Mouse (Mus musculus) limb, embryonic 10.5 days (tissue): Measurements from ENCODE around the gene Gucd1. TPM values are rescaled to one million over a fixed set of nuclear protein-coding genes. Genes with fewer than 3 reads are reported as not detected.
"Not testable (repeated sequence)": the region's sequence is repeated elsewhere in the genome, so short reads cannot be mapped to it uniquely, and the experiment has no call there.

Source experiments
- DNase-seq: peaks from one replicate; pipeline ENCODE4 v3.0.0-alpha.2; 2017; ENCODE audit warnings: low spot score
- H3K27ac ChIP-seq: fragments of 300-500 bp; sonication (generic); 2 replicates; pipeline ENCODE4 v1.5.1; 2016; ENCODE audit warnings: mild to moderate bottlenecking
- H3K27me3 ChIP-seq: fragments of 300-500 bp; sonication (generic); 2 replicates; pipeline ENCODE4 v1.6.1; 2016; ENCODE audit warnings: low read depth, mild to moderate bottlenecking; ENCODE audit not compliant: poor library complexity, severe bottlenecking
- H3K36me3 ChIP-seq: fragments of 300-500 bp; sonication (generic); 2 replicates; pipeline ENCODE4 v1.6.1; 2016; ENCODE audit warnings: mild to moderate bottlenecking, moderate library complexity
- H3K4me1 ChIP-seq: fragments of 300-500 bp; sonication (generic); 2 replicates; pipeline ENCODE4 v1.6.1; 2016
- H3K4me3 ChIP-seq: fragments of 300-500 bp; sonication (generic); 2 replicates; pipeline ENCODE4 v1.5.1; 2016; ENCODE audit warnings: mild to moderate bottlenecking, moderate library complexity
- H3K9me3 ChIP-seq: fragments of 300-500 bp; sonication (generic); replicated peaks from 2 replicates; pipeline ENCODE4 v1.6.1; 2016; ENCODE audit warnings: mild to moderate bottlenecking
- WGBS: fragments of 180-500 bp; shearing (Covaris S2); methylation state at CpG from one replicate; pipeline ENCODE4 v1.1.7; 2016; 5-methylcytosine and 5-hydroxymethylcytosine counted together
- polyA plus RNA-seq: library from polyadenylated mRNA; unstranded; fragments of >200 nt; fragmentation: Nextera tagmentation; extraction: Ambion mirVana; gene quantifications from 2 replicates; pipeline ENCODE4 v1.2.1, GENCODE M21; 2016

The Gucd1 gene
- polyA plus RNA-seq, 1 experiment from 2014 or later, result 32.3 TPM

DNA sequence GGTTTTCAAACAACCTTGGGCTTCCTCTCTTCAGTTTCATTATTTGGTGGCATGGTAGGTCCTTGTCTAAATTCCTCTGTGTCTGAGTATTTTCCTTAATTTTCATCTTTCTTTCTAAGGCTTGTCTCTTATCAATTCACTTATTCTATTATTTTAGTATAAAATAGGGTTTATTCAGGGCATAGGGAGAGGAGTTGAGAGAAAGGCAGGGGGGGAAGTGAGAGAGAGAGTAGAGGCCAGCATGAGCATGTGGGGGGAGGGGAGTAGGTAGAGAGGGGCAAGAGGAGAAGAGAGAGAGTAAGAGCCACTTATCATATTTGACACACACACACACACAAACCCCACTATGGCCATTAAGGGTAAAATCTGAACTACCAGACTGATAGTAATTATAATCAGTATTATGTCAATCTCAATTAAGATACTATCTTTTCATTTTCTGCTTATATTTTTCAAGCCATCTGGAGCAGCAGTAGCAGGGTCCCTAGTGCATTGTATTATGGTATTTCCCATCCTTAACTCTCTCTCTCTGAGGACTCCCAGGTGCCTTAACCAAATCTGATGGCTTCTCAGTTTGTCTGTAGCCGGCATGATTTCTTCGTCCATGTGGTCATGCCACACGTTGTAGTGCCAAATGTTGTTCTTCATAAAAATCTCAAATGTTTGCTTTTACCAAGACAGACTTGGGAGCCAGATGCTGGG is 26.4 kb downstream of the Gucd1 start:
- H3K4me1 ChIP-seq, result no peaks in the 10 kb centered on the region
- WGBS, result 92% methylated on average over 3 of the region's 3 CpGs
- no peak overlapping the region for H3K27ac ChIP-seq
- no peaks in the 10 kb centered on the region for H3K36me3 ChIP-seq
- H3K27me3 ChIP-seq, result no peaks in the 10 kb centered on the region
- DNase-seq, result no peak
- no peaks in the 10 kb centered on the region for H3K9me3 ChIP-seq
- no peak overlapping the region for H3K4me3 ChIP-seq

DNA sequence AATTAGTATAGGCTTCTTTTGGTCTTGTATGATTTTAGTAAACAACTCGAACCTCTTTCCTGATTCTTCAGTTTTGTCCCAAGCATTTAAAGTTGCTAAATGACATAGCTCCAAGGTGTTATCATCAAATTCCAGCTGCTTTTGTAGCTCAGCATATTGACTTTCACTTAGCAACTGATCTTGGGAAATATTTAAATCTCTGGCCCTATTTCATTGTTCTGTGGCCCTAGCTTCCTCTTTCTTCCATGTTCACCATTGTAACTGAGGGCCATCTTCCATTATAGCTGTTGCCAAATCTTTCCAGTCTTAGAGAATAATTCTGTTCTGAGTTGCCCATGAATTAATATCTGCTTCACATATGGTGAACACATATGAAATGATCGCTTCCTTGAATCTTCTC is 27.0 kb downstream of the Gucd1 start:
- Histone ChIP-seq H3K9me3 (no peaks in the 10 kb centered on the region), H3K4me3 (no peak overlapping the region), H3K27ac (no peak overlapping the region), H3K4me1 (no peaks in the 10 kb centered on the region), H3K27me3 (no peaks in the 10 kb centered on the region), H3K36me3 (no peaks in the 10 kb centered on the region)
- no peak for DNase-seq
- 86% methylated on average over 2 of the region's 2 CpGs for WGBS

DNA sequence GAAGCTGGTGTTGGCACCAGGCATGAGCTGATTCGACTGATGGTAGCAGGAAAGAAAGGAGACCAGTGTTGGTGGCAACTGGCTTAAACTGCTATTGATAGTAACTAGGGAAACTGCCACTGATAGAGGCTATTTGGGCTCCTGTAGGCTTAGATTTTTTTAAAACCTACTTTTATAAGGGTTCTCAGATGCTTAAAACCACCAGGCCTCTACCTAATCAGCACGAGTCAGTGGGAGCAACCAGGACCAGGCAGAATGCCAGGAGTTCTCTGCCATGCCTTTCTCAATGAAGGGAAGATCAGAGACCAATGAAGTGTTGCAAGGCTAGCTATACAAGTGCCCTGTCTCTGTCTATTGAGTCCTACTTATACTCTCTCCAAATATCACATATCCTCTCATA is 28.2 kb downstream of the Gucd1 start:
- no peak for DNase-seq
- Histone ChIP-seq H3K36me3 (no peaks in the 10 kb centered on the region), H3K27ac (no peak overlapping the region), H3K27me3 (no peaks in the 10 kb centered on the region), H3K4me1 (no peaks in the 10 kb centered on the region), H3K4me3 (no peak overlapping the region), H3K9me3 (no peaks in the 10 kb centered on the region)
- WGBS, result 76% methylated on average over 2 of the region's 2 CpGs

DNA sequence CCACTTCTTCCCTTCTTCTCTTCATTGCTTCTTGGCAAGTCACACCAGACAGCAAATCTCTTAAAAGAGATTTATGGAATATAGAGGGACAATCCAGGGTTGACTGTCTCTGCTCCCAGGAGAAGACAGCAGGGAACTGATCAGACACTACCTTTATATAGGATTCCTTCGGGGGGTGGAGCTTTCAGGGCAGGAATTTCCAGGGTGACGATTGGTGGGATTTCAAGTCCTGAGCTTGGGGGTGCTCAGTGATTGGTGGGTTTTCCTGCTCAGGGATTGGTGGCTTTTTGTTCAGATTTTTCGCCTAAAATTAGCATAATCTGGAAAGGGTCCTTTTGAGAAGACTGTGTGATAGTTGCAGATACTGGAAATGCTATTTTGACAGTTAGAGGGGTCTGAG is 30.6 kb downstream of the Gucd1 start:
- WGBS, result 65% methylated on average over 3 of the region's 3 CpGs
- Histone ChIP-seq H3K27ac (no peak overlapping the region), H3K9me3 (no peaks in the 10 kb centered on the region), H3K4me1 (no peaks in the 10 kb centered on the region), H3K4me3 (no peak overlapping the region), H3K36me3 (no peaks in the 10 kb centered on the region), H3K27me3 (no peaks in the 10 kb centered on the region)
- no peak for DNase-seq

DNA sequence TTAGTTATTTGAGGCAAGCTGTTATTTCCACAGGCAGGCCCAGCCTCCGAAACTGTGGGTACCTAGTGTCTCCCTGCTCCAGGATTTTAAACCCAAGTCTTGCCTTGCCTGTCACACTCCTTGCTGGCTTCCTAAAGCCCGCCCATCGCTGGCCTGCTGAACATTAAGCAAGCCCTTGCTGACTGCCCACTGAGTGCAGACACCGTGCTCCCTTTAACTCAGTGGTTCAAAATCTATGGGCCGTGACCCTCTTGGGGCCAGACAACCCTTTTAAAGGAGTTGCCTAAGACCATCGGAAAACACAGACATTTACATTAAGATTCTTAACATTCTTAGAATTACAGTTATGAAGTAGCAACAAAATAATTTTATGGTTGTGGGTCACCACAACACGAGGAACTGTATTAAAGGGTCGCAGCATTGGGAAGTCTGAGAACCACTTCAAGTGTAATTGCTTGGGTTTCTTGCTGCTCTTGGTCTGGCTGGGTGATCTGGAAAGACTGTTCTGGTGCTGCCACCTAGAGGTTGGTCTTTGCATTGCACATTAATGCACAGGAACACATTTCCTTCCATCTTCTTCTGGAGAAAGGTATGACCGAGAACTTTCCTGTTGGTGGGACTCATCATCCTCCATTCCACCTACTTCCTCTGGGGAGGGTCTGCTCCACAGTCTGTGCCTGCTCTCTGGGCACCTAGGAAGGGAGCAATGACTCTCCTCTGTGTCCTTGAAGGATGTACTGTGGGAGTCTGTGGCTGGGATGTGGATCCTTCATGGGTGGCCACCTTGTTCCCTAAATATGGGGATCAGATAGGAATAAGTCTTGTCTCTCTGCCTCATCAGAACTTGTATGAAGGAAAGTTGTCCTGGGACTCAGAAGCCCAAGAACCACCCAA is 31.4 kb downstream of the Gucd1 start:
- H3K27me3 ChIP-seq, result no peaks in the 10 kb centered on the region
- H3K9me3 ChIP-seq, result no peaks in the 10 kb centered on the region
- 64% methylated on average over 9 of the region's 9 CpGs for WGBS
- no peak overlapping the region for H3K4me3 ChIP-seq
- H3K27ac ChIP-seq, result no peak overlapping the region
- no peaks in the 10 kb centered on the region for H3K36me3 ChIP-seq
- H3K4me1 ChIP-seq, result no peaks in the 10 kb centered on the region
- DNase-seq, result peak; percentile 79

DNA sequence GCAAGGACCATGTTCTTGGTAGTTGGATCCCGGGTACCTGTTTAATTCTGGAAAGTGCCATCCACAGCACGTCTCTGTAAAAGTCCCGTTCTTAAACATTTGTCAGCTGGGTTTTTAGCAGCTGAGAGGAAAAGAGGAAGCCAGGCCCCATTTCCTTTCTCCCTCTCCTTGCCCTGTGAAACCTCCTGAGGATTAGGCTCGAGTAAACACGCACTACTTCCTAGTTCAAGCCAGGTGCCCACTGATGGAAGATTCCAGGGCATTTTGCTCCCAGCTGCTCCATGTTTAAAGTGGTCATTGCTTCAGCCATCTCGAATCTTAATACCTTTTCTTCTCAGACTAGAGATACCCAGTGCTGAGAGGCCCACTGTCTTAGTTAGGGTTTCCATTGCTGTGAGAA is 33.0 kb downstream of the Gucd1 start:
- H3K27ac ChIP-seq, result no peak overlapping the region
- H3K9me3 ChIP-seq, result no peaks in the 10 kb centered on the region
- no peaks in the 10 kb centered on the region for H3K4me1 ChIP-seq
- WGBS, result 84% methylated on average over 6 of the region's 6 CpGs
- H3K4me3 ChIP-seq, result no peak overlapping the region
- H3K27me3 ChIP-seq, result no peaks in the 10 kb centered on the region
- no peaks in the 10 kb centered on the region for H3K36me3 ChIP-seq
- DNase-seq, result no peak

DNA sequence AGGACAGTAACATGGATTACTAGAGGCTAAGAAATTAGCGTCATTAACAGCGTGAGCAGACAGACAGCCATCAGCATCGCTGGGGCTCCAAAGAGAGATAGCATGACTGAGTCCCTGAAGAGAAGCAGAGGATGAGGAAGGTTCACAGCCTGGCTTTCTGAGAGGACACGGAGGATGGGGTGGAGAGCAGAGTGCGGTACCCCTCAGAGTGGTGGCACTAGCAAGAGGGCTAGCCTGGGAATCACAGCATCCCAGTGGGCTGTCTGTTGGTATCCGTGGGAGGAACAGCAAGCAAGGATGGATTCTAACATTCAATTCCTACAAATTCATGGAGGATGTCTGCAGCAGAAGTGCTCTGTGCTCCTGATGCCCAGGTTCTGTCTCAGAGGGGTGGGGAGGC is 33.7 kb downstream of the Gucd1 start:
- Histone ChIP-seq H3K4me1 (no peaks in the 10 kb centered on the region), H3K9me3 (no peaks in the 10 kb centered on the region), H3K4me3 (no peak overlapping the region), H3K36me3 (no peaks in the 10 kb centered on the region), H3K27ac (no peak overlapping the region), H3K27me3 (no peaks in the 10 kb centered on the region)
- 91% methylated on average over 6 of the region's 6 CpGs for WGBS
- no peak for DNase-seq

DNA sequence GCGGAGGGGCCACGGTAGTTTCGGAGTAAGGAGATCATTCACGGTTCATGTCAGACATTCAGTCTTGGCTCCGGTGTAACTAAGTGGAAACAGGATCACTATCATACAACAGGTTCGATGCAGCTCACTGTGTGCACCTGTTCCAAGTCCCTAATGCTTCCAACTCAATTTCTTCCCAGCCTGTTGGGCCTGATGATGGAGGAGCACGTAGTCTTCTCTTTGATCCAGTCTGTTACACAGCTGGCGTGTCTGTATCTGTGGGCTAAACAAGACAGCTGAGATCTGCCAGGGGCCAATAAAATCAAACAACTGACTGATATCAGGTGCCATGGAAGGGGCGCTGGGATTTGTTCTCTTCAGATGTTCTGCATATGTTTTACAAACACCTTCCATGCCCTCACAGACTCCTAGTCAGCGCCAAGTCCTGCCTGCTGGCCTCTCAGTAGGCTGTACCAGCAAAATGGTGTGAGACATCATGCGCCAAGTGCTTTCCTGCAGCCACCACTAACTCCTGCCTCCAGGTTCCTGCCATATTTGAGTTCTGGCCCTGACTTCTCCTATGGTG is 34.8 kb downstream of the Gucd1 start:
- WGBS, result 88% methylated on average over 11 of the region's 11 CpGs
- H3K4me3 ChIP-seq, result no peak overlapping the region
- H3K27ac ChIP-seq, result no peak overlapping the region
- DNase-seq, result no peak
- H3K4me1 ChIP-seq, result no peaks in the 10 kb centered on the region
- H3K36me3 ChIP-seq, result no peaks in the 10 kb centered on the region
- H3K9me3 ChIP-seq, result no peaks in the 10 kb centered on the region
- H3K27me3 ChIP-seq, result no peaks in the 10 kb centered on the region

DNA sequence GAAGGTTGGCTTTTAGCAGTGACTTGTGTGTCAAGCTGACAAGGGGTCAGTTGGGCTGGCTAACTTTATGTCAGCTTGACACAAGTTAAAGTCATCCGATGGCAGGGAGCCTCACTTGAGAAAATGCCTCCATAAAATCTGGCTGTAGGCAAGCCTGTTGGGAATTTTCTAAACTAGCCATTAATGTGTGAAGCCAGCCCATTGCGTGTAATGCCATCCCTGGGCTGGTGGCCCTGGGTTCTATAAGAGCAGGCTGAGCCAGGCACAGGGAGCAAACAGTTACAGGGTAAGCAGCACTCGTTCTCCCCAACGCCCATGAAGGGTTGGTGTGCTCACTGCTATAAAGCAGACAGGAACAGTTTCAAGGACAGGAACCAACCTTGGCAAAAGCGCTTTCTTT is 35.5 kb downstream of the Gucd1 start:
- DNase-seq, result no peak
- H3K27ac ChIP-seq, result no peak overlapping the region
- H3K4me3 ChIP-seq, result no peak overlapping the region
- no peaks in the 10 kb centered on the region for H3K4me1 ChIP-seq
- no peaks in the 10 kb centered on the region for H3K9me3 ChIP-seq
- H3K36me3 ChIP-seq, result no peaks in the 10 kb centered on the region
- no peaks in the 10 kb centered on the region for H3K27me3 ChIP-seq
- WGBS, result 82% methylated on average over 5 of the region's 5 CpGs

DNA sequence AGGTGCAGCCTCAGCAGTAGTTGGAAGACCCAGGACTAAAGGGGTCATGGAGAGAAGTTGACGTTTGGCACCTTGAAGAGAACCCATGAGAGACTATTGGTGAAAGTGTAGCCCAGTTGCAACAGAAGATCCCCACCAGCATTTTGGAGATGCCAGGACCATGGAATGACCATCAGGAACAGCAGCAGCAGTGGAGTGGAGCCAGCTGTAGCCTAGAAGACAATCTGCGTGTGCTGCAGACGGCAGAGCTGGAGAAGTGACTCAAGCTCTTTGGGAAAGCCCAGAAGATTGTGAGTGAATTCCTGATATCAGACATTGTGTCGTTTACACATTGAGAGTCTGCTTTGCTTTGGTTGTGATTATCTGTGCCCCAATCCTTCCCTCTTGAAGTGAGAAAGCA is 36.1 kb downstream of the Gucd1 start:
- Histone ChIP-seq H3K27ac (no peak overlapping the region), H3K4me1 (0 out of 2 replicates have a peak, but pooled peaks cover 6% of the 10 kb centered on the region), H3K36me3 (no peaks in the 10 kb centered on the region), H3K9me3 (no peaks in the 10 kb centered on the region), H3K4me3 (no peak overlapping the region), H3K27me3 (no peaks in the 10 kb centered on the region)
- 83% methylated on average over 4 of the region's 4 CpGs for WGBS
- no peak for DNase-seq

DNA sequence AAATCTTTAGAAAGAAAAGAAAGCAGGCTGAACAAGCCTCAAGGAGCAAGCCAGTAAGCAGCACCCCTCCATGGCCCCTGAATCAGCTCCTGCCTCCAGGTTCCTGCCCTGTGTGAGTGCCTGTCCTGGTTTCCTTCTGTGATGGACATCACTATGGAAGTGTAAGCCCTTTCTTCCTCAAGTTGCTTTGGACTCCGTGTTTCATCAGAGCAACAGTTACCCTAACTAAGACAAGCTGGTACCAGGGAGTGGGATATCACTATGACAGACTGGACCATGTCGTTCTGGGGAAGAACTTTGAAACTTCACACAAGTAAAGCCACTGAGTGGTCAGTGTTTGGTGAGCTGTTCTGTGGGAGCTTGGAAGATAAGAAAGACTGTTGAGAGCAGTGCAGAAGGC is 37.8 kb downstream of the Gucd1 start:
- no peak overlapping the region for H3K4me3 ChIP-seq
- H3K9me3 ChIP-seq, result no peaks in the 10 kb centered on the region
- H3K4me1 ChIP-seq, result 0 out of 2 replicates have a peak, but pooled peaks cover 6% of the 10 kb centered on the region
- H3K36me3 ChIP-seq, result no peaks in the 10 kb centered on the region
- no peak overlapping the region for H3K27ac ChIP-seq
- no peak for DNase-seq
- no peaks in the 10 kb centered on the region for H3K27me3 ChIP-seq
- WGBS, result 83% methylated on average over 2 of the region's 2 CpGs

DNA sequence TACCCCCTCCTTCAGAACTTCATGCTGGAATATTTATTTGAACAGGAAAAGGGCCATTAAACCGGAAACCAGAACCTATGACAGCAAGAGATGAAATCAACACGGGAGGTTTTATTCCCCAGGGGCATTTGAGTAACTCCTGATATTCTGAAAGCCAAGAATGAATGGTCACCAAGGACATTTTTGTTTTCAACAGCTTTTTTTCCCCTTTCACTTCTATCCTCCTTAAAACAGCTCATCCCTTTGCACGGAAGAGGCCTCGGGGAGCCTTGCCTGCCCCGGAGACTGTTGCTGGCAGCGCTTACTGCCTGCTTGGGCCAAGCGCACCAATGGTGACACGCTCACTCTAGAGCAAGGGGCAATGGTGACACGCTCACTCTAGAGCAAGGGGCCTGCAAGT is 40.7 kb downstream of the Gucd1 start:
- Histone ChIP-seq H3K9me3 (no peaks in the 10 kb centered on the region), H3K27ac (no peak overlapping the region), H3K36me3 (no peaks in the 10 kb centered on the region), H3K4me1 (0 out of 2 replicates have a peak, but pooled peaks cover 6% of the 10 kb centered on the region), H3K27me3 (no peaks in the 10 kb centered on the region), H3K4me3 (no peak overlapping the region)
- WGBS, result 84% methylated on average over 9 of the region's 9 CpGs
- no peak for DNase-seq

DNA sequence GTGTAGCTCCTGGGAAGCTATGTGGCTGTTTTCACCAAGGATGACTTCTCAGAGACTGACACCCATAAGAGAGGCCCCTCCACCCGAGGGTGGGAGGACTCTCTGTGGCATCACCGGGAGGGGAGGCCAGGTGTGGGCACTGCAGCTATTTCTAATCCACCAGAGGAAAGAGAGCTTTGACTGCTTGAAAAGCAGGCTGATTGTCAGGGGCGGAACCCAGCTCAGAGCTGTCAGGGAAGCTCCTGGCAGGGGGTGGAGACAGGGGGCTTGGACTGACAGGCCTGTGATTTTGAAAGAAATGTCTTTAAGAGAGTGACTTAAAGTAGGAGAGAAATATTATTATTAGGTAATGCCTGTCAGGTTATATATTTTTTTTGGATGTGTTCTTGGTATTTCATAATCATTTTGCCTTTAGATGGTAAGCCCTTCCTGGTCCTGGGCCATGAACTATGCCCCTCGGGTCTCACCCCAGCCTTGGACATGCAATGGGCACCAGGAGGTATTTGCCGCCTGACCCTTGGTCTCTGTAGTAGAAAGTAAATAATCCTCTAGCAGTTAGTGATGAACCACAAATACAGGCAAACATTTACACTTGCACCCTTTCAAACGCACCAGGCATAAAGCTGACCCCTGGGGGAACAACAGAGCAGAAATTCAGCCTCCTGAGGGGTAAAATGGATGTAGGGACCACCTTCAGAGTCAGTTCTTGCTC is 42.5 kb downstream of the Gucd1 start:
- not testable (repeated sequence) for H3K27me3 ChIP-seq, H3K27ac ChIP-seq, DNase-seq, H3K4me3 ChIP-seq, H3K36me3 ChIP-seq, H3K9me3 ChIP-seq, H3K4me1 ChIP-seq
- 40% methylated on average over 5 of the region's 6 CpGs for WGBS
